Mouse (Mus musculus) 3T3-L1 (cell line): ENCODE results near the gene Fnbp1.
A peak's percentile ranks its signal among the peaks of the same experiment; 100 is the strongest.

Source experiments
- DNase-seq: peaks from one replicate; pipeline ENCODE4 v3.0.0-alpha.2; 2015; ENCODE audit warnings: low read depth, low spot score

The Fnbp1 gene

DNA sequence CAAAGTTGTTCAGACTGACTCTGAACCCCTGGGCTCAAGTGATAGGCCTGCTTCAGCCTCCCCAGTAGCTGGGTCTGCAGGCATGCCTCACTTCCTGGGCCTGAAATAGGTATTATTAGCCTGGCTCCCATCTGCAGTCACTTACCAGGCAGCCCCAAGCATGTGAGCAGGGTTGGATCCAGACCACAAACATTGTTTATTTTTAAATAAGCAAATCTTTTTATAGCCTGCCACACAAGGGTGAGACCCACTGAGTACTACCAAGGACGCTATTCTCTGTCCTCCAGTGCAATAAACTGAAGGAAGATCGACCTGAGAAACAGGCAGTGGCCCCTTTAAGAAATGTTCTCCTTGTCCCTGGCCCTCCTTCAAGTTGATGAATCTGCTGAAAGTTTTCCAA is 17.1 kb downstream of the Fnbp1 start:
- DNase-seq, result peak; percentile 83

DNA sequence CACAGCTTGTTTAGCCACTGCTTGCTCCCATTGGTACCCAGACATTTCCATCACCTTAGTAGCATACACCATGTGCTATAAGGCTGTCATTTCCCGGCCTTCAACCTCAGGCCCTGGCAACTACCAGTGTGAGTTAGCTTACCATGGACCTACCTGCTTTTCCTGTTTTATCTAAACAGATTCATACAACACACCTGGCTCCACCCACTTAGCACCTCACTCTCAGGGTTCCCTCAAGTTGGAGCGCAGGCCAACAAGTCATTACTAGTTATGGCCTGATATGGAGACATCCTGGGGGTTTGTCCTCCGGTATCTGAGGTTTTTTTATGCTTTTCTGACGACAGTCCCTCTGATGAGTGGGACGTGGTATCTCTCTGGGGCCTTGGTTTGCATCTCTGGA is 18.3 kb downstream of the Fnbp1 start:
- no peak for DNase-seq

DNA sequence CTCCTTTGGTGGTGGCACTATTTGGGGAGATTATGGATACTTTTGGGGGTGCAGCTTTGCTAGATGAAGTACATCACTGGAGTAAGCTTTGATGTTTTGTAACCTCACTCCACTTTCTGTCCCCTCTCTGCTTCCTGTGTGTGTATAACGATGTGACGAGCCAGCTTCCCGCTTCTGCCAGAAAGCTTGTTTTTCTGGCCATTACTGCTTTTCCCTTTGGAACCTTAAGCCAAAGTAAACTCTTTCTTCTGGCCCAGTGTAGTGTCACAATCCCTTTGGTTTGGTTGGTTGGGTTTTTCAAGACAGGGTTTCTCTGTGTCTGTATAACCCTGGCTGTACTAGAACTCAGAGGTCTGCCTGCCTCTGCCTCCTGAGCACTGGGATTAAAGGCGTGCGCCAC is 19.0 kb downstream of the Fnbp1 start:
- no peak for DNase-seq

DNA sequence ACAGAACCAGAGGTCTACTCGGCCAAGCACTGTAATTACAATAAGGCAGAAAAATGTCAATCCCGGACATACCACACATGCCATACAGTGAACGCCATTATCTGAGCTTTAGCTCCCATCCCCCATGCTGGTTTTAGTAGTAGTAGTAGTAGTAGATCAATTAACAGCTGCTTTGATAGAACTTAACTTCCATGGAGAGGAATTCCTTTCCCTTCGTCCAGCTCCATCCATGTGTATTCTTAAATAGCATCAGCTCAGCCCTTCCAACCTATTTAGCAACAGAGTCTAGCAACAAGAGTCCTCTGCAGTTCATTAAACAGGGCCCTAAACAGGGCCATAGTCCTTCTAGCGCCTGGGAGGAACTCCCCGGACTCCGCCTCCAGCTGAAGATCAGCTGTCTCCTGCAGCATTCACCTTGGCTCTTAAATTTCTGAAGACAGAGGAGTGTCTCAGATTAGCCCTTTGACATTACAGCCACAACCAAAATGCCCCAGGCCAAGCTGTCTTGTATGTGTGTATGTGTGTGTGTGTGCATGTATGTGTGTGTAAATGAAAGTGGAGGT is 20.6 kb downstream of the Fnbp1 start:
- DNase-seq, result no peak

DNA sequence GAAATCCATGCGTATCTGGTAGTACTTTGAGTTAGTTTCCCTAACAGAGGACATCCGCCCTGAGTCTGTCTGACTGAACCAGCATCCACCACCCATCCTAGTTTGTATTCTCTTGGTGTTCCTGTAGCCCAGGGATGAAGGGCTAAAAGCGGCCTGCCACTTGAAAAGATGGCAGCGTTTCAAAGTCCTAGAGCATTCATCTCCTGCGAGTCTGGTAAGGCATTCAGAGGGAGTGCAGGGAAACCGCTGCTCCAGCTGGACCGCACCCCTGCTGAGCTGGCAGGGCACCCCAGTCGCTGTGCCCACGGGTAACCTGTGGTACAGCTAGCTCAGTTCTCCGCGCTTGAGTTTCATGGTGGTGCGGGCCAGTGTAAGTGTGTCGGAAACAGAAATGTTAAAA is 22.0 kb downstream of the Fnbp1 start:
- DNase-seq, result no peak

DNA sequence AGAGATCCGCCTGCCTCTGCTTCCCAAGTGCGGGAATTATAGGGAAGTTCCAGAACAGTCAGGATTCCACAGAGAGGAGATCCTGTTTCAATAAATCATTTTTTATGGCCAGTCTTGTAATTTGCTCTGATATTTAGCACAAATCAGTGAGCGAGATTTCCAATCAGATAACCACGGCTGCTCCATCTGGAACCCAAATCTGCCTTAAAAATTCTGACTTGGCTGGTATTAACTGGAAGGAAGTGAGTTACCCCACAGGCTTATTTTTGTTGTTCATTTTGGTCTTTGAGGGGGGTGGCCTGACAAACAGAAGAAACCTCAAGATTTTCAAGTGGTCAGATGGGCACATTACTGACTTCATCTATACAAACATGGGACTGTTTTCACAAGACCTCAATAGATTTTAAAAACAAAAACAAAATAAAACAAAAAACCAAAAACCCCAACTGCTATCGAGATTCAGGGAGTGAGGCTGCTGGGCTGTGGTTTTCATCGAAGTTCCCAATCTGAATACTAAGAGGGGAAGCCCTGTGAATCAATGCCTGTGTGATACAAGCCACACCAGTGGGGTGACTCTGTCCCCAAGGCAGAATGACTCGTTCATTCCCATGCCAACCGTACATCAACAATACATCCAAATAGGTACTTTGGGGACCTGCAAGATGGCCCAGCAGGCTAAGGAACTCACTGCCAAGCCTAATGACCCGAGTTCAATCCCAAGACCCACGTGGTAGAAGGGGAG is 23.0 kb downstream of the Fnbp1 start:
- no peak for DNase-seq

DNA sequence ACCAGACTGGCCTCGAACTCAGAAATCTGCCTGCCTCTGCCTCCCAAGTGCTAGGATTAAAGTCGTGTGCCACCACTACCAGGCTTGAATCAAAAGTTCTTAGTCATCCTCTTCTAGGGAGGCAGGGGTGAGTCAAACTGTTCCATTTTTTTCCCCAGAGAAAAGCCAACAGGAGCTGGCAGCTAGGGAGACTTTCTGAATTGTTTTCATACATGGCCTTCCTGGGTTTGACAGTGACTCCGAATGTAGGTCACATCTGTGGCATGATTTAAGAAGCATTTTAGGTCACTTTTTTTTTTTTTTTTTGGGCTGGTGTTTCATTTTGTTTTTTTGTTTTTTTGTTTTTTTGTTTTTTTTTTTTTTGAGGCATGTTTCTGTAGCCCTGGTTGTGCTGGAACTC is 23.6 kb downstream of the Fnbp1 start:
- no peak for DNase-seq

DNA sequence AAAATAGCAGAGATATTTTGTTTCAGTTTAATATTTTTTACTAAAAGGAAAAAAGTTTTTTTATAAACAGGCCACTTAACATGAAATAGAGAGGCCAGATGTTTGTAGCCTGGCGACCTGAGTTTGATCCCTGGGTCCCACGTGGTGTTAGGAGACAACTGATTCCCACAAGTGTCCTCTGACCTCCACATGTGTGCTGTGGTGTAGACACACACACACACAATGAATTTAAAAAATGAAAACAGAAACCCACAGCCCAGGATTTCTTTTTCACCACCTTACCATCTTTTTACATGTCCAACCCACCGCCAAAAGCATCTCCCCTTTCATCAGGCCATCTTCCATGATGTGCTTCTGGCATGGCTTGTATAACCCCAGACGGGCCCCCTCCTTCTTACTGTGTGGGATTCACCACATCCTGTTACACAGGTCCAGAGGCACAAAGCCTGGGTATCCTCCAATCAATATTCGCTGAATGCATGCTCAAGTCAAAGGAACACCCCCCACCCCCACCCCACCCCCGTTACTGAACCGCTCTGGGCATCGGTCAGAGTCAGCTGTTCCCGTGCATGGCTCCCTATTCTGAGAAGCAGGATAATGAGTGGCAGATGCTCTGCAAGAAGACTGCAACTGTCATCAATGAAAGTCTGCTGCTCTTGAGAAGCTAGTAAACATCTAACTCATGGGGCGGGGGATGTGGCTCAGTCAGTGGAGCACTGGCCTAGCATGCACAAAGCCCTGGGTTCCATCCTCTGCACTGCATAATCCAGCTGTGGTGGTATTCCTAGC is 25.7 kb downstream of the Fnbp1 start:
- peak; percentile 60 for DNase-seq

DNA sequence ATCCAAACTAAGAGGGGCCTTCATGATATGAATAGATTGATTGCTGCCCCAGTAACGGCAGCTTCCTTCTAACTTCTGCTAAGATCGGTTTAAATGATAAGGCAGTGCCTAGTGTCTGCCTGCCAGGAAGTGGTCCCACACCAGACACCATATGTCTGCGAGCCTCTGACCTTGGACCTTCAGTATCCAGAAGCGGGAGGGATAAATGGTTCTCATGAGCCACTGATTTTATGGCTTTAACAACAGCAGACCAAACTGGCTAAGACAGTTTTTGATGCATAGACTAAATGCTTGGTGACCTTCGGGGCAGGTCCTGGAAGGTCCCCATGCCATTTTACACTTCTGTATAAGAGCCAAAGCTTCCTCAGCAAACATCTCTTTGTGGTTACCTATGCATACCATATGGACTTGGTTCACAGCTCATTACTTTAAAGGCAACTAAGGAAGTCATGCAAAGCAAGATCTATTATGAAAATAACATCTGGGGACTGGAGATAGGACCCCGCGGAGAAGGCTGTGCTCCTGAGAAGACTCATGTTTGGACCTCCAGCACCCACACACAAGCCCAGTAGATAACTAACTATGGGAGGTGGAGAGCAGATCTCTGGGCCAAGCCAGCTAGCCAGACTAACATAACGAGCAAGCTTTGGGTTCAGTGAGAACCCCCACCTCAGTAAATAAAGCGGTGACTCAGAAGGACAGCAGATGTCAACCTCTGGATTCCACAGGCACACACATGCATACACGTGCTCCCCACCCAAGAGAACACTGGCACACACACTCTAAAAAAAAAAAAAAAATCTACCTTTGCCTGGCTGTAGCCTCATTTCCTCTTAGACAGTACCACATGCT is 26.5 kb downstream of the Fnbp1 start:
- DNase-seq, result no peak

DNA sequence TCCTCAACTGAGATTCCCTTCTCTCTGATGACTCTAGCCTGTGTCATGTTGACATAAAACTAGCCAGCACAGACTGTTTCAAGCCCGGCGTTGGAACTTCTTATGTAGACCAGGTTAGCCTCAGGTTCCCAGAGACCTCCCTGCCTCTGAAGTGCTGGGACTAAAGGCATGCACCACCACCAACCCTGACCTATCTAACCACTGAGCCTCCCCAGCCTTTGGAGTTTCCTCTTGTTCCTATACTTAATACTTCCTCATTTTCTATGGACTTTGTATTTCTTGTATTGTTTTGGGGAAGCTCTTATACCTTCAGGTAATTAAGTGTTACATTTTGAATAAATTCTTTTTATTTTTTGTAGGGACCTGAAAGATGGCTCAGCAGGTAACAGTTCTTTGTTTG is 27.6 kb downstream of the Fnbp1 start:
- DNase-seq, result no peak

DNA sequence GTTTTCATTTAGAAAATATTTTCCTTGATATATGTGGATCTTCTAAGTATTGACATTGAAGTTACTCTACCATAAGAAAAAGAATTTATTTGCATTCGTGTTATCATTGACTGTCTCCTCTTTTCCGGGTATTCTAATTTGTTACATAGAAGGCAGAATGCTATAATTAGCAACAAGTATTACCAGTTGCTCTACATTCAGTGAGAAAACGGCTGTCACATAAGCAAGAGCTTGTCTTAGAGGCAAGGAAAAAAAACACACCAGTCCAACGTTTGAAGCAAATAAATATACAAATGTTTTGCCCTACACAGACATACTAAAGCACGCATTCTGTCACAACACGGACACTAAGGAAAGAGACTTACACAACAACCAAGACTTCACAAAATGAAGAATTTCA is 30.1 kb downstream of the Fnbp1 start:
- no peak for DNase-seq

DNA sequence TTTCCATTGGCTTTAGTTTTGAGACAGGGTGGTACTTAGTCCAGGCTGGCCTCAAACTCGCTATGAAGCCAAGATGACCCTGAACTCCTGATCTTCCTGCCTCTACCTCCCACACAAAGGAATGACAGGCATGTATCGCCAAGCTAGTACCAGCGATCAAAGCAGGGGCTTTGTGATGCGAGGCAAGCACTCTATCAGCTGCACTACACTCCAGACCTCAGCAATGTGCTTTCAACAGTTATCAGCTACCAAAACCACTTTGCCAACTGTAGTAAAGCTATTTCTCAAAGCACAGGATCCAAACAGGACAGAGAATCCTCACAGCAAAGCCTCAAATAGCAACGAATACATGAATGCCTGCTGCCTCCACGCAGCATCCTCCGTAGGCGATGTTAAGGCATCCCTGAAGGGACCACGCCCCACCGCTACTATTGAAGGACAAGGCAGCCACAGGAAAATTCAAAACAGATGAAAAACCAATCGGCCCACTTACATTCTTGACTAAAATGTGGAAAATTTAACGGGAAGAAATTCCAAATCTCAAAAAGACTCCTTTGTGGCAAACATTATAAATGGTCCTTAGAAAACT is 31.8 kb downstream of the Fnbp1 start:
- no peak for DNase-seq

DNA sequence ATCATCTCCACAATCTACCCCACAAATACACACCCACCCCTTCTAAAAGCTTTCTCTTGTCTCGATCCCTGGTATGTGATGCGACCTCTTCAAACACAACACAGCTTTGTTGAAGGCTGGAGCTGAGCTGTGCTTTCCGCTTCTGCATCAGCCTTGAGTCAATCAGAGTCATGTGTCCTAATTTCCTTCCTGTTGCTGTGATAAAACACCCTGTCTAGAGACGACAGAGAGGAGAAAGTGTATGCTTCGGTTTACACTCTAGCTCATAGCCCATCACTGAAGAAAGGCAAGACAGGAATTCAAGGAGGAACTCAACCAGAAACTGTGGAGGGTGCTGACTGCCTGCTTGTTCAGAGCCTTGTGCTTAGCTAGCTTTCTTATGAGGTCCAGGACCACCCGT is 33.6 kb downstream of the Fnbp1 start:
- no peak for DNase-seq

DNA sequence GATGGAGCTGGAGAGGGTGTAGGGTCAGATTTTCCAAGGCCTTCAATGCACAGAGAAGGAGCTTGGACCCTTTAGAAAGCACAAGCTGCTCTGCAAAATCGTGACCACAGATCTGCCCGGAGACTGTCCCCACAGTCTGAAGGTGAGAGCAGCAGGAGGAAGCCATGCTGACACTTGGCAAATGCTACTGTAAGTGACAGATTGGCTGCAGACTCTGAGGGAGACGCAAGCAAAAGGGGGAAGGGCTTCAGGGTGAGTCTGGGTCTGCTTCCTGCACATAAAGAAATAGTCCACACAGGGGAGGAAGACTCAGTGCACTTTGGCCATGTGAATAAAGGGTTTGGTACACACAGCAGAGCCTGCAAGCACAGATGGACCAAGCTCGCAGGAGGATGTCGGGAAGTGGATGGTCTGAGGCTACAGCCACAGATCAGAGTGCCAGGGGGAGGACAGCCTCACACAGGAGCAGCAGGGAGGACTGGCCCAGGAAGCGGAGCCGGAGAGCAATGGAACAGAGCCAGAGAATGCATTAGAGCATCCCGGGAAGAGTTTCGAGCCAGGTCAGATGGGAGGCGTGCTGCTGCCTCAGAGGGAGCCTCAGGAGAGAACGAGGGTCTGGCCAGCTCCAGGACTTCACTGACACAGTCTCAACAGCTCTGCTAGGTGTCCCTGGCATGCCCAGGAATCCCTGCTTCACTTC is 35.0 kb downstream of the Fnbp1 start:
- no peak for DNase-seq

DNA sequence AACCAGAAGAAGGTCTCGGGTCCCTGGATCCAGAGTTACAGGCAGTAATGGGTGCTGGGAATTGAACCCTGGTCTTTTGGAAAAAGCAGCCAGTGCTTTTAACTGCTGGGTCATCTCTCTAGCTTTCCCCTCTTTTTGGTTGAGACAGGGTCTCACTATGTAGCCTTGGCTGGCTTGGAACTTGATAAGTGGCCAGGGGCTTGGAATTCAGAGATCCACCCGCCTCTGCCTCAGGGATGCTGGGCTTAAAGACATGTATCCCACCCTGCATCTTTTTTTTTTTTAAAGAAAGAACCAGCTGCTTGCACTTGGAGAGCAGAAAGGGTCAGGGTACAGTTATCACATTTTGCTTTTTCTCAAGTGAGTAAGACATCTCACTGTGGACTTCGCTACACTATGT is 35.8 kb downstream of the Fnbp1 start:
- DNase-seq, result no peak

DNA sequence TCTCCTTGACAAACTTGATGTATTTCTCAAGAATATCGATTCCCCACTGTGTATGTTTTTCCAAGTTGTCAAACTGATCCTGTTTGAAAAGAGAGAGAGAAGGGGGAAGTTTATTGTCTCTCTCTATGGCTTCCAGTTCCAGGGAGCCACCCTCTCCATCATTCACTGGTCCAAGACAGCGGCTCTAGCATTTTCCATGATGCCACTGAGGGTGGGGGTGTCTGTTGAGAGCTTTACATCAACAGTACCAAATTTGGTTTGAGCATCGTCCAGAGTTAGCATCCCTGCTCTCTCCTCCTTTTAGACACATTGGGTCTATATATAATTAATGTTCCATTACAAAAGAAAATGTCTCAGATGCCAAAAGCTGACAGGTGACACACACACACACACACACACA is 36.5 kb downstream of the Fnbp1 start:
- no peak for DNase-seq

DNA sequence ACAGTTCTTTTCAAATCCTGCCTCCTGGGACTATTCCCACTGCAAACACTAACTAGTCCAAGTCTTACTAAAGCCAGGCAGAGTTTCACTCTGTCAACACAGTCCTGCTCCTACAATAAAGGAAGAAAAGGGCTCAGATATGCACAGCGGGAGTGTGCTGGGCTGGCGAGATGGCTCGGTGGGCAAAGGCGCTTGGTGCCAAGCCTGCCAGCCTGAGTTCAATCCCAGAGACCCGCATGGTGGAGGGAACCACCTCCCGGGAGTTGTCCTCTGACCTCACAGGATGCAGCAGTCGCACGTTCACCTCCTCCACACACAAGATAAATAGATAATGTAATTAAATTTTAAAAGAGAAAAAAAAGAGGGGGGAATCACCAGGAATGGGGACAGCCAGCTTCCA is 38.5 kb downstream of the Fnbp1 start:
- no peak for DNase-seq

DNA sequence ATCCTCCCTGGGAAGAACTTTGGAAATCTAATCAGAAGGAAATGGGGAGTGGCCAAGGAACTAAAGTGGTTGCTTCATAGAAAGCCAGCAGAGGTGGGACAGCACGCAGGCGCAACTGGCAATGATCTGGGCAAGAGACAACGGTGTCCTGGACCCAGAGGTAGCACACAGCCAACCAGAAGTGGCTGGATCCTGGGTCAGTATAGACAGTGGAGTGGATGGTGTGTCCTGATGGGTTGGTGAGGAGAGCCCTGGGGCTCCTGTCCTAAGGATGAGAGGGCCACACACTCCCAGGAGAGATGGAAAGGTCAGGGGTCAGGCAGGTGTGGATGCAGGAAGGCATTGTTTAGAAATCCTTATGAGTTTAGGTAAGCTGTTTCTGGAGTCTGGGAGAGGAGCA is 40.5 kb downstream of the Fnbp1 start:
- DNase-seq, result no peak

DNA sequence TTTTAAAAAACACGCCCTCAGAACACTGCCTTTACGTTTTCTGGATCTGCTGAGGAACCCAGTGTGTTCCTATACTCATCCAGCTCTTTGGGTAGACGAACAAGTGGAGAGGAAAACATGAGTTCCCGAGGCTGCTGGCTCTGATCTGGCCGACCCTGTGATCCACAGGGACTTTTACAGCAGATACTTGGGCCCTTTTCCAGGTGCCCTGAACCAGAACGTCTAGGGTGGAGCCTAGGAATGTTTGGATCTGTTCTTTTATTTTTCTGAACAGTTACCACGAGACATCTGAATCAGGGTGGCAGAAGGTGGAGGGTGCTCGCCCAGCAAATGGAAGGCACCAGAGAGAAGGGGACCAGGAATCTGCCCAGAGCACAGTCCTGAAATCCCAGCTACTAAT is 42.7 kb downstream of the Fnbp1 start:
- no peak for DNase-seq

DNA sequence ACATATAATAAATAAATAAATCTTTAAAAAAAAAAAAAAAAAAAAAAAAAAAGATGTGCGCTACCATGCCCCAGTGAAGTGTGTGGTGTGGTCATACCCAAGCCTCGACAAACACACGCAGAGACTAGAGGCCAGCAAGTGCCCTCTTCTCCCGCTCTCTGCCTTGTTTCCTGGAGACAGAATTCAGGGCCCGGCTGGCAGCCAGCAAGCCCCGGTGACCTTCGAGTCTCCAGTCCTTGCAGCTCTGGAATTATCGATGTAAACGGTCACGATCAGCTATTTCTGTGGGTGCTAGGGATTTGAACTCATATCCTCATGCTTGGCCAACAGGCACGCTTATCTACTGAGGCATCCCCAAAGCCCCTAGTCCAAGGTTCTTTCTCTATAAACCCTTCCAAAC is 43.2 kb downstream of the Fnbp1 start:
- no peak for DNase-seq

DNA sequence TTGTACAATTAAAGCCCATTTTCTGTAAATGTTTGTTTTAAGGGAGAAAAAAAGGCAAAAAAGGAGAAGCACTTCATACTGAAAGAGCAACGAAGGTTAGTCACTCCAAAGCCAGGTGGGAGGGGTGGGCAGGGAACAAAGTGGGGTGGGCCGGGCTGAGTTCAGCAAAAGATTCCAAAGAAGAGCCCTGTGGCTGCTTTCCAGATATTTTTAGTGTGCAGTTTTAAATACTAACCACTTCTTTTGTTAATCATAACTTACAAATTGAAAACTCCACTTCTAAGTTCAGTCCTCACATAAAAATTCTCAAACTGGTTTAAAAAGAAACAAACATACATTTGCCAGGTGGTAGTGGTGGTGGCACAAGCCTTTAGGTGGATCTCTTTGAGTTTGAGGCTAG is 44.5 kb downstream of the Fnbp1 start:
- no peak for DNase-seq
